Comparison of ENCODE assay signal across 8 mouse cellular contexts in the genomic region with DNA sequence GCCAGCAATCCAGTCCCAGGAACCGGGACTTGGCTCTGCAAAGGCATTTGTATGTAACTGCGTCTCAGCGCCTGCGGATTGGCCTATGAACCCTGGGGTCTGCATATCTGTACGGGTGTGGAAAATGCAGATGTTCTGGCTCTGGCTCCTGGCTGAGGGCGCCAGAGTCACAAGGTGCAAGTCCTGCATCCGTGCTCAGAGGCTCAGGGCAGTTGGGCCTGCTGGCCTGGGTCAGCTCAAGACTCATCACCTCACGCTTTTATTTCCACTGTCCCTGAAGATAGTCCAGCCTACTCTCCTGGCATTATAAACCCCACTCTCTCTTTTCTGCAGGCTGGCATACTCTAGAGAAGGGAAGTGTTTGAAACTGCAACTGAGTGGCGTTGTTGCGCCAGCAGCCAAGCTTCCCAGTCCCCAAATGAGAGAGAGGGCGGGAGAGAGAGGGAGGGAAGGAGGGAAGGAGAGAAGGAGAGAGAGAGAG. TPM values are rescaled to one million over a fixed set of nuclear protein-coding genes. Genes with fewer than 3 reads are reported as not detected.
A peak's percentile ranks its signal among the peaks of the same experiment; 100 is the strongest.
DNase-seq lines count a peak whose midpoint lies in the region; ATAC-seq lines count a peak whose summit lies in the region.

No protein-coding gene starts in this region.

- peak overlapping the region; percentile 81 for H3K4me2 ChIP-seq in liver, embryonic 11.5 days

- peaks cover 86% of the 10 kb centered on the region for H3K27me3 ChIP-seq in liver, embryonic 11.5 days (replicated peaks; ENCODE audit: control insufficient read depth, insufficient read depth, low read length)

- H3K27ac ChIP-seq in liver, embryonic 11.5 days (ENCODE audit: low read depth, low read length) = no peak overlapping the region

- no peaks in the 10 kb centered on the region for H3K36me3 ChIP-seq in liver, embryonic 11.5 days (ENCODE audit: control insufficient read depth, insufficient read depth, low read length)

- no peak overlapping the region for H3K9ac ChIP-seq in liver, embryonic 11.5 days (ENCODE audit: low read depth, low read length)

- WGBS in liver, embryonic 11.5 days = under 1% methylated on average over 10 of the region's 11 CpGs

- H3K4me1 ChIP-seq in liver, embryonic 11.5 days (replicated peaks; ENCODE audit: control insufficient read depth, insufficient read depth, low read length) = no peaks in the 10 kb centered on the region

- ATAC-seq in liver, embryonic 11.5 days (replicated peaks; ENCODE audit: low FRiP score) = peak; percentile 9; the same call in 1 of the 2 replicates

- no peaks in the 10 kb centered on the region for H3K9me3 ChIP-seq in liver, embryonic 11.5 days (ENCODE audit: control insufficient read depth, low read length)

- H3K4me3 ChIP-seq in liver, embryonic 11.5 days (ENCODE audit: low read depth, low read length) = peak overlapping the region; percentile 71

- peak; percentile 4 to 36 for DNase-seq in layer of hippocampus, adult 18-20 months (ENCODE audit: low spot score in 2 of 2)
- DNase-seq in layer of hippocampus, adult 8-10 months (ENCODE audit: low spot score in 2 of 2) = no peak
- peak; percentile 39 to 45 for DNase-seq in cerebellum, postnatal 10 days
- DNase-seq in frontal cortex, postnatal 36 days (ENCODE audit: low spot score in 2 of 2) = peak; percentile 24 to 34
- peak; percentile 50 for DNase-seq in kidney, adult 9 months
- DNase-seq in liver, embryonic 11.5 days (ENCODE audit: low spot score) = peak; percentile 47
- peak; percentile 26 for DNase-seq in right cerebral cortex, postnatal 25 days
- no peak for DNase-seq in gastrocnemius, adult 8-10 months (ENCODE audit: low spot score in 2 of 2)

RNA-seq across cellular contexts. Expression of a gene that starts 3.3 kb away (rescaled TPM):
- total RNA-seq in layer of hippocampus, adult 18-20 months (2021) = 10 to 100 TPM; 23.5 to 24.8 TPM
- 10 to 100 TPM; 20.9 to 30.4 (median 26.6) TPM for total RNA-seq in layer of hippocampus, adult 8-10 months (2022)
- 2.0 and 2.6 TPM in 2 replicates for polyA plus RNA-seq in liver, embryonic 11.5 days (2014; fragmentation: Nextera tagmentation; extraction: Ambion mirVana)
- total RNA-seq in gastrocnemius, adult 8-10 months (2022) = under 1 TPM in 1 of 4 experiments, not detected in 3; 0.07 TPM

Comparison
In these comparisons a context has a peak if more than half of its experiments do, and no peak if none do; other contexts are left out.
1. DNase-seq: peak in layer of hippocampus, adult 18-20 months (2 of 2), cerebellum, postnatal 10 days (2 of 2), frontal cortex, postnatal 36 days (2 of 2), kidney, adult 9 months (single experiment), liver, embryonic 11.5 days (single experiment) and right cerebral cortex, postnatal 25 days (single experiment); none in layer of hippocampus, adult 8-10 months (0 of 2) and gastrocnemius, adult 8-10 months (0 of 2).
2. RNA of a gene that starts 3.3 kb away (total RNA-seq): 20.9 to 30.4 TPM in layer of hippocampus, adult 8-10 months and 23.5 to 24.8 TPM in layer of hippocampus, adult 18-20 months; 0.07 TPM in gastrocnemius, adult 8-10 months; every median in the first group is over 10 times any median in the second.